Mouse (Mus musculus) adrenal gland, postnatal 14 days (tissue): Measurements from ENCODE around the gene Olfr1330. TPM values are rescaled to one million over a fixed set of nuclear protein-coding genes. Genes with fewer than 3 reads are reported as not detected.
"Not testable (repeated sequence)": the region's sequence is repeated elsewhere in the genome, so short reads cannot be mapped to it uniquely, and the experiment has no call there.

Experiments
- DNase-seq: peaks from one replicate; pipeline ENCODE4 v3.0.0; 2021; ENCODE audit warnings: mixed read lengths
- long read RNA-seq, 2 experiments: library from polyadenylated mRNA; stranded (forward); transcript quantifications; one replicate each; pipeline ENCODE4 v2.0.0; 2021
- total RNA-seq: library from RNA; stranded (reverse); gene quantifications from 2 replicates; pipeline ENCODE4 v1.2.3, GENCODE M21; 2021

The Olfr1330 gene
- not detected in 2 replicates for total RNA-seq
- long read RNA-seq, experiment 1: 0 reads
- long read RNA-seq, experiment 2: 0 reads

- no peak for DNase-seq
Measured at GRCm38 (mm10) chr4:118888297-118888696, at the start of gene Olfr1330. TSS of gene Olfr1330 (plus strand) at chr4:118888597.

GRCm38 (mm10) chr4:118861791-118862190, 26.6 kb upstream of the Olfr1330 start:
- DNase-seq: no peak

GRCm38 (mm10) chr4:118862704-118863103, 25.7 kb upstream of the Olfr1330 start:
- DNase-seq: no peak

GRCm38 (mm10) chr4:118864349-118864748, 24.0 kb upstream of the Olfr1330 start, which contains the start of gene Olfr1331:
TSS of gene Olfr1331 (plus strand) at chr4:118864649.
- no peak for DNase-seq

GRCm38 (mm10) chr4:118867566-118867965, 20.8 kb upstream of the Olfr1330 start:
- DNase-seq: peak; percentile 7

- DNase-seq: no peak
Measured at GRCm38 (mm10) chr4:118901981-118902380, 13.6 kb downstream of the Olfr1330 start.

- DNase-seq: not testable (repeated sequence)
Measured at GRCm38 (mm10) chr4:118917365-118917764, 29.0 kb downstream of the Olfr1330 start, which contains the start of gene Olfr1329. TSS of gene Olfr1329 (minus strand) at chr4:118917465.

GRCm38 (mm10) chr4:118931326-118931725, 42.9 kb downstream of the Olfr1330 start:
- not testable (repeated sequence) for DNase-seq

- DNase-seq: no peak
Measured at GRCm38 (mm10) chr4:118938512-118938911, 50.1 kb downstream of the Olfr1330 start, which contains the start of gene Olfr1328. TSS of gene Olfr1328 (minus strand) at chr4:118938612.

Other genes starting within 250 kb of the Olfr1330 start
- not detected in 2 replicates for gene Olfr62, start 229.6 kb upstream of the Olfr1330 start, total RNA-seq
- not detected in 2 replicates for gene Olfr1342, start 195.8 kb upstream of the Olfr1330 start, total RNA-seq
- not detected in 2 replicates for gene Olfr1341, start 185.1 kb upstream of the Olfr1330 start, total RNA-seq
- gene Olfr1340, start 168.5 kb upstream of the Olfr1330 start, total RNA-seq: not detected in 2 replicates
- gene Olfr1339, start 156.4 kb upstream of the Olfr1330 start, total RNA-seq: not detected in 2 replicates
- gene Olfr1338, start 129.9 kb upstream of the Olfr1330 start, total RNA-seq: not detected in 2 replicates
- gene Olfr1337, start 106.0 kb upstream of the Olfr1330 start, total RNA-seq: not detected in 2 replicates
- gene Olfr1335, start 78.7 kb upstream of the Olfr1330 start, total RNA-seq: not detected in 2 replicates
- gene Olfr1333, start 52.3 kb upstream of the Olfr1330 start, total RNA-seq: not detected in 2 replicates
- not detected in 2 replicates for gene Olfr1331, start 23.9 kb upstream of the Olfr1330 start, total RNA-seq
- not detected in 2 replicates for gene Olfr1329, start 28.9 kb downstream of the Olfr1330 start, total RNA-seq
- gene Olfr1328, start 50.0 kb downstream of the Olfr1330 start, total RNA-seq: not detected in 2 replicates
- 0.33 and 0.60 TPM in 2 replicates for gene Lao1, start 73.0 kb downstream of the Olfr1330 start, total RNA-seq
- gene Slc2a1, start 220.1 kb downstream of the Olfr1330 start, total RNA-seq: 15.9 and 19.6 TPM in 2 replicates